Mouse (Mus musculus) CD4-positive helper T cell, adult 2 months (primary cell): ENCODE measurements around the gene Scd3.
A peak's percentile ranks its signal among the peaks of the same experiment; 100 is the strongest.
"Not testable (repeated sequence)": the region's sequence is repeated elsewhere in the genome, so short reads cannot be mapped to it uniquely, and the experiment has no call there.

ENCODE experiments used
- DNase-seq: peaks from one replicate; pipeline ENCODE4 v3.0.0-alpha.2; 2012; ENCODE audit warnings: low read depth, missing footprints, low spot score

Gene Scd3

GRCm38 (mm10) chr19:44273711-44274110 is 70.6 kb downstream of the Scd3 start:
- no peak for DNase-seq

- DNase-seq, result no peak
Observed at GRCm38 (mm10) chr19:44274452-44274851, 71.4 kb downstream of the Scd3 start.

- no peak for DNase-seq
Observed at GRCm38 (mm10) chr19:44275418-44275817, 72.3 kb downstream of the Scd3 start.

GRCm38 (mm10) chr19:44276861-44277260 is 73.8 kb downstream of the Scd3 start:
- no peak for DNase-seq

GRCm38 (mm10) chr19:44277931-44278330 is 74.9 kb downstream of the Scd3 start:
- DNase-seq, result no peak

GRCm38 (mm10) chr19:44280755-44281154 is 77.7 kb downstream of the Scd3 start:
- peak; percentile 81 for DNase-seq

GRCm38 (mm10) chr19:44281825-44282447 is 78.9 kb downstream of the Scd3 start:
- not testable (repeated sequence) for DNase-seq

- DNase-seq, result peak; percentile 87
Observed at GRCm38 (mm10) chr19:44282534-44283156, 79.6 kb downstream of the Scd3 start.

- peak; percentile 86 for DNase-seq
Observed at GRCm38 (mm10) chr19:44283157-44284024, 80.3 kb downstream of the Scd3 start.

- DNase-seq, result peak; percentile 97
Observed at GRCm38 (mm10) chr19:44284025-44284695, 81.1 kb downstream of the Scd3 start.

GRCm38 (mm10) chr19:44284723-44285122 is 81.7 kb downstream of the Scd3 start:
- DNase-seq, result no peak

GRCm38 (mm10) chr19:44285554-44285953 is 82.5 kb downstream of the Scd3 start:
- DNase-seq, result no peak

- DNase-seq, result no peak
Observed at GRCm38 (mm10) chr19:44286109-44286508, 83.0 kb downstream of the Scd3 start.

GRCm38 (mm10) chr19:44287415-44288110 is 84.5 kb downstream of the Scd3 start:
- no peak for DNase-seq

GRCm38 (mm10) chr19:44292083-44292482 is 89.0 kb downstream of the Scd3 start:
- DNase-seq, result no peak

GRCm38 (mm10) chr19:44292483-44292882 is 89.4 kb downstream of the Scd3 start:
- no peak for DNase-seq

- peak; percentile 22 for DNase-seq
Observed at GRCm38 (mm10) chr19:44292941-44293768, 90.1 kb downstream of the Scd3 start, which contains the start of gene Scd2. Gene Scd2 (plus strand): TSS chr19:44293674.
